Mouse (Mus musculus) midbrain, embryonic 13.5 days (tissue): ENCODE results near the gene Pdilt. TPM values are rescaled to one million over a fixed set of nuclear protein-coding genes. Genes with fewer than 3 reads are reported as not detected.

Experiments used
- ATAC-seq: fragments of 200-750 bp; cut with Nextera tagmentation; 2 replicates; pipeline ENCODE4 v1.8.0; 2017; ENCODE audit warnings: mild to moderate bottlenecking, moderate TSS enrichment, moderate library complexity
- H3K27ac ChIP-seq: fragments of 300-500 bp; sonication (generic); 2 replicates; pipeline ENCODE4 v1.5.1; 2015; ENCODE audit warnings: inconsistent platforms, mild to moderate bottlenecking, moderate library complexity
- H3K27me3 ChIP-seq: fragments of 300-500 bp; sonication (generic); 2 replicates; pipeline ENCODE4 v1.6.1; 2015; ENCODE audit warnings: mild to moderate bottlenecking, inconsistent platforms
- H3K36me3 ChIP-seq: fragments of 300-500 bp; sonication (generic); 2 replicates; pipeline ENCODE4 v1.6.1; 2015; ENCODE audit warnings: mild to moderate bottlenecking, inconsistent platforms
- H3K4me1 ChIP-seq: fragments of 300-500 bp; sonication (generic); replicated peaks from 2 replicates; pipeline ENCODE4 v1.6.1; 2015; ENCODE audit warnings: inconsistent platforms
- H3K4me2 ChIP-seq: fragments of 300-500 bp; sonication (generic); replicated peaks from 2 replicates; pipeline ENCODE4 v1.6.1; 2015; ENCODE audit warnings: moderate library complexity, mild to moderate bottlenecking, inconsistent platforms
- H3K4me3 ChIP-seq: fragments of 300-500 bp; sonication (generic); replicated peaks from 2 replicates; pipeline ENCODE4 v1.5.1; 2015; ENCODE audit warnings: mild to moderate bottlenecking, inconsistent platforms
- H3K9ac ChIP-seq: fragments of 300-500 bp; sonication (generic); replicated peaks from 2 replicates; pipeline ENCODE4 v1.6.1; 2015; ENCODE audit warnings: mild to moderate bottlenecking, inconsistent platforms
- H3K9me3 ChIP-seq: fragments of 300-500 bp; sonication (generic); 2 replicates; pipeline ENCODE4 v1.6.1; 2016; ENCODE audit warnings: mild to moderate bottlenecking, inconsistent platforms
- WGBS: fragments of 180-500 bp; shearing (Covaris S2); methylation state at CpG from one replicate; pipeline ENCODE4 v1.1.7; 2015; 5-methylcytosine and 5-hydroxymethylcytosine counted together
- polyA plus RNA-seq: library from polyadenylated mRNA; unstranded; fragments of >200 nt; fragmentation: Nextera tagmentation; extraction: Ambion mirVana; gene quantifications from 2 replicates; pipeline ENCODE4 v1.2.1, GENCODE M21; 2015

Gene Pdilt
- polyA plus RNA-seq, 1 experiment from 2014 or later = 0.12 TPM

DNA sequence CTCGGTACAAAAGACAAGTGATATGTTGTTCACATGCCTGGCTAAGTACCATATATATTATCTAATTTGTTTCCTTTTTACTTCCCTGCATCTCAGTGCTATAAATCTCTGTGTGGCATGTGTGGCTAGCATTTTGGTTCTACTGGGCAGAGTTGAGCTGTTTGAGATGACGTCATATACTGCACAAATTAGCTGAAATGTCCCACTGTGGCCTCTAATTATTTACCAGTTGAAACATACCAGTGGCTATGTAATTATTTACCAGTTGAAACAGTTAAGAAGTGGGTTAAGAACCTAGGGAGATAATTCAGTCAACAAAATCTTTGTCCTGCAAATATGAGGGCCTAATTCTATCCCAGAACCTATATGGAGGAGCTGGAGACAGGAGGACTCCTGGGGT lies 4.3 kb upstream of the Pdilt start:
- no peaks in the 10 kb centered on the region for H3K9me3 ChIP-seq
- no peaks in the 10 kb centered on the region for H3K27me3 ChIP-seq
- no peaks in the 10 kb centered on the region for H3K4me1 ChIP-seq
- WGBS = 81% methylated on average over 2 of the region's 2 CpGs
- H3K4me2 ChIP-seq = no peak overlapping the region
- no peak overlapping the region for H3K9ac ChIP-seq
- H3K27ac ChIP-seq = no peak overlapping the region
- H3K36me3 ChIP-seq = no peaks in the 10 kb centered on the region
- H3K4me3 ChIP-seq = no peak overlapping the region
- ATAC-seq = no peak

DNA sequence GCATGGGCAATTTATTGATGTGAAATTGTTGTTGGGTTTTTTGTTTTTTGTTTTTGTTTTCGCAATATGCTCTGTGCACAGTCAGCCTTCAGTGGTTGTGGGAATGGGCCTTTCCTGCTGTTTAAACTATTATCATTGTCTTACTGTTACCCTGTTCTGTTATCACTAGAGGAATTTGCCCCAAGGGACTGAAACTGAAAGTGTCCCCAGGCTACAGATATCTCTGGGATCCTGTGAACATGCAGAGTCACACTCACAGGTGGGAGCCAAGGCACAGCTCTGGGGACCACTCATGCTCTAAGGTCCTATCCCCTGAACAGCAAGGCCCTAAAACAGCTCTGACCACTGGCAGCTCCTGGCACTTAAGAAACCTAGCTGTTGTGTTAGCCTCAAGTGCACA lies 3.8 kb upstream of the Pdilt start:
- no peak overlapping the region for H3K4me2 ChIP-seq
- H3K27ac ChIP-seq = no peak overlapping the region
- no peaks in the 10 kb centered on the region for H3K36me3 ChIP-seq
- no peaks in the 10 kb centered on the region for H3K9me3 ChIP-seq
- no peak for ATAC-seq
- H3K4me1 ChIP-seq = no peaks in the 10 kb centered on the region
- no peaks in the 10 kb centered on the region for H3K27me3 ChIP-seq
- no peak overlapping the region for H3K4me3 ChIP-seq
- no peak overlapping the region for H3K9ac ChIP-seq
- 98% methylated on average over 1 of the region's 1 CpGs for whole genome bisulfite sequencing

DNA sequence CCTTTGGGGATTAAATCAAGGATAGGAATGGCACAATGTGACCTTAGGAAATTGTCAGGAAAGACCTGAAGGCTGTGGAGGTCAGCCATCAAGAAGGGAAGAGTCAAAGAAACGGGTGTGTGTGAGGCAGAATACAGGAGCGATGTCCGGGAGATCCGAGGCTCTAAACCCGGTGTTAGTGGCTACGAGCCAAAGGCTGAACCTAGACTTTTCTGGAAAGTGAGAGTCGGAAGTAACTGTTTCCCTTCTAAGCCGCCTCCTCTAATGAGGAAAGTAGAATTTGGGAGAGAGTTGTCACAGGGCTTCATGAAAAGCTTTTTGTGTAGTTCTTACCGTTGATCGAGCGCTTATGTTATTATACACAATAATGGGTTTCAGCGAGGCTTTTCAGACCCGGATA lies 3.2 kb upstream of the Pdilt start:
- Histone ChIP-seq H3K4me2 (no peak overlapping the region), H3K27ac (no peak overlapping the region), H3K36me3 (no peaks in the 10 kb centered on the region), H3K9me3 (no peaks in the 10 kb centered on the region), H3K9ac (0 out of 2 replicates have a peak overlapping the region, but pooled peaks have one; percentile 14), H3K4me1 (no peaks in the 10 kb centered on the region), H3K27me3 (no peaks in the 10 kb centered on the region), H3K4me3 (no peak overlapping the region)
- no peak for ATAC-seq
- 56% methylated on average over 13 of the region's 13 CpGs for WGBS

DNA sequence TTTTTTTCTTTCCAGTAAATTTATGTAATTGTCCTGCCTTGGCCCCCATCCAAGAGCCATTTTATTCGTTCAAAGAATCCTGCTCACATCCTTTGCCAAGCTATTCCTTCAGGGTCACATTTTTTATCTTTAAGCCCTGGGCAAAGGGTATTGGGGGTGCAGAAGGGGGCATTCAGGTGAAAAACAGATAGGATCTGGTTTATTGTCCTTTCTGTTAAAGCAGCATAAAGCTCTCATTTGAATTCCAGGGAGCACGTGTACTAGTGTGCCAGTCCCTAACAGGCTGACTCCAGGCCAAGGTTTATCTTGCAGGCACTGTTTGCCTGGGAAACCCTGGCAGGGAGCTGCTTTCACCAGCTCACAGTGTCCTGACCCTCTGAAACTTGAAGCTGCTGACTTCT lies 2.6 kb upstream of the Pdilt start:
- Histone ChIP-seq H3K4me3 (no peak overlapping the region), H3K9me3 (no peaks in the 10 kb centered on the region), H3K27me3 (no peaks in the 10 kb centered on the region), H3K36me3 (no peaks in the 10 kb centered on the region), H3K9ac (no peak overlapping the region), H3K27ac (no peak overlapping the region), H3K4me1 (no peaks in the 10 kb centered on the region), H3K4me2 (no peak overlapping the region)
- 37% methylated on average over 2 of the region's 2 CpGs for WGBS
- no peak for ATAC-seq

DNA sequence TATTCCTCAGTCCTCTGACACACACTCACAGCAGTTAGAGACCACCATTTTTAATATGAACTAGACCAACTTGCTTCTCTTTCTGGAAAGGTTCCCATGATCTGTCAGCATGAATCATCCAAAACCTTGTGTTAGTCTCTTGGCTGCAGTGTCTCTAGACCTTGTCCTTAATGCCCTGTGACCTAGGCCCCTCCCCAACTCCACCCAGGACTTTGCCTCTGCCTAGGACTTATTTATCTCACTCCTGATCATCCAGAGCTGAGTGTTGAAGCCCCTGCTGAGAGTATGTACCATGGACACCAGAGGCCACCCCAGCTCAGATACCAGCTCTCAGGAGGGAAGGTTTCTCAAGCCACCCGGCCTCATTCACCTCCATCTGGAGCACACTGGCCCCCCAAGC lies 904 bp downstream of the Pdilt start:
- H3K27ac ChIP-seq = no peak overlapping the region
- H3K27me3 ChIP-seq = no peaks in the 10 kb centered on the region
- H3K9me3 ChIP-seq = no peaks in the 10 kb centered on the region
- H3K36me3 ChIP-seq = no peaks in the 10 kb centered on the region
- no peak for ATAC-seq
- H3K4me1 ChIP-seq = no peaks in the 10 kb centered on the region
- H3K4me3 ChIP-seq = no peak overlapping the region
- whole genome bisulfite sequencing = 86% methylated on average over 1 of the region's 1 CpGs
- H3K9ac ChIP-seq = no peak overlapping the region
- no peak overlapping the region for H3K4me2 ChIP-seq

DNA sequence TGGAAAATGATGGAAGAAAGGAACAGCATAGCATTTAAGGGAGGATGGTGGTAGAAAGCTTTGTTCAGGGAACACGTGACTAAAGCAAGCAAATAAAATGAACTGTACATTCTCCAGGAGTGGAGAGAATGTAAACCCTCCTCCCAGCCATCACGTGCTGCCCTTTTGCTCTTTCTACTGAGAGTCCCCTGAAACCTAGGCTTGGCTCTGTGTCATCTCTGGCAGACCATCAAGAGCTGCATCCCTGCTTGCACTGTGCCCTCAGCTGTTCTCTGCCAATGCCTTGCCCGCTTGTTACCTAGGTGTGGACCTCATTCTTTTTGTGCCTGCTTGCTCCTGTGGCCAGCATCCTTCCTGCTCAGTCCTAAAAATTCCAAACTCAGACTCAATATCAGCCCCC lies 1.5 kb downstream of the Pdilt start:
- no peak for ATAC-seq
- Histone ChIP-seq H3K4me1 (no peaks in the 10 kb centered on the region), H3K27ac (no peak overlapping the region), H3K27me3 (no peaks in the 10 kb centered on the region), H3K4me2 (no peak overlapping the region), H3K9ac (no peak overlapping the region), H3K9me3 (no peaks in the 10 kb centered on the region), H3K4me3 (no peak overlapping the region), H3K36me3 (no peaks in the 10 kb centered on the region)
- 81% methylated on average over 3 of the region's 3 CpGs for WGBS

DNA sequence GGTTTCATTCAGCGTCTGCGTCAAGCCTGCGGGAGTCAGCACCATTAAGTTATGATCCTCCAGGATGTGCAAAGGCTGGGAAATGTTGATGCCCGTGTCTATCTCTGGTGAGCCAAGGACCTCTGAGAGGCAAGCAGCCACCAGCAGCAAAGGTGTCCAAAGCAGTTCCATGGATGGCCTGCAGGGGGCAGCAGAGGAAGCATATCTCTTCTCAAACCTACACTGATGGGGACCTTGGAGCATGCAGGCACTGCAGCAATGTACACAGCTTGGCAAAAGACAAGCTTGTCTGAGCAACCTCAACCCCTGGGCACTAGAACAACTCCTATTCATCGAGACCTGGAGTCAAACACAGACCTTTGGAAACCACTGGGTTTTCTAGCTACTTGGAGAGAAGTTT lies 3.6 kb downstream of the Pdilt start:
- H3K27ac ChIP-seq = no peak overlapping the region
- no peaks in the 10 kb centered on the region for H3K4me1 ChIP-seq
- H3K9me3 ChIP-seq = no peaks in the 10 kb centered on the region
- WGBS = 40% methylated on average over 5 of the region's 5 CpGs
- ATAC-seq = no peak
- no peak overlapping the region for H3K4me2 ChIP-seq
- H3K9ac ChIP-seq = no peak overlapping the region
- no peaks in the 10 kb centered on the region for H3K27me3 ChIP-seq
- H3K4me3 ChIP-seq = no peak overlapping the region
- no peaks in the 10 kb centered on the region for H3K36me3 ChIP-seq

DNA sequence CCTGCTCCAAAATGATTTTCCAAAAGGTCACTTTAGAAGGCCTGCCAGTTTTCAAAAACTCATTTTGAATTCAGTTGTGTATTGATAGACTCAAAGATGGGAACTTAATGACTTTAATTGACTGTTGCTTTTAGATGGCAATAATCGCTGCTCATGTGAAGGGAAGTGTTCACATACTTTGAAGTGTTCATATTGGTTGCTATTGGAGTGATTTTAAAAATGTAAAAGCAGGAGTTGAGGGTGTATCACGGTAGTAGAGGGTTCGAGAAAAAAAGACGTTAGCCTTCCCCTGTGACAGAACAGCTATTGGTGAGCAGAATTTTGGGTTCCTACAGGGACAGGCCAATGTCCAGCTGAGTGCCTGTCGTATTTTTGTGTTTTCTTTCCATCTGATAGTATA lies 4.1 kb downstream of the Pdilt start, which contains the start of gene Acsm5:
Acsm5 (plus strand) TSS at position 301 of the 400 bp plus-strand sequence.
- H3K27ac ChIP-seq = no peak within 1 kb of the TSS
- H3K4me1 ChIP-seq = no peaks in the 10 kb centered on the region
- 74% methylated on average over 5 of the region's 5 CpGs for WGBS
- H3K4me3 ChIP-seq = no peak within 1 kb of the TSS
- H3K9me3 ChIP-seq = no peaks in the 10 kb centered on the region
- no peak within 1 kb of the TSS for H3K4me2 ChIP-seq
- ATAC-seq = no peak
- H3K36me3 ChIP-seq = no peaks in the 10 kb centered on the region
- H3K27me3 ChIP-seq = no peaks in the 10 kb centered on the region
- H3K9ac ChIP-seq = no peak within 1 kb of the TSS

DNA sequence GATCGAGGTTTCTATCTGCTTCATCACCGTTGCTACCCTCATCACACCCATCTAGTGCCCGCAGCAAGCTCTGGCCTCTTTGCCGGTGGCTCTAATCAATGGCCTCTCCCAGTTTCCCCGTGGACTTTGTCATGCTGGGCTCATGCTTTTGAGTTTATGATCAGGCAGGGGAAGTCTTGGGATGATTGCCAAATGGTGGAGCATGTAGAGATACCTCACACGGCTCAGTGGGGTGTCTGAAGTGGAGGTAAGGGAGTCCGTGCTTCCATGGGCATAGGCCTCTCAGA lies 7.1 kb downstream of the Pdilt start:
- H3K27ac ChIP-seq = no peak overlapping the region
- 86% methylated on average over 7 of the region's 7 CpGs for WGBS
- no peak for ATAC-seq
- H3K4me2 ChIP-seq = no peak overlapping the region
- H3K4me1 ChIP-seq = no peaks in the 10 kb centered on the region
- H3K27me3 ChIP-seq = no peaks in the 10 kb centered on the region
- H3K9ac ChIP-seq = no peak overlapping the region
- H3K4me3 ChIP-seq = no peak overlapping the region
- no peaks in the 10 kb centered on the region for H3K9me3 ChIP-seq
- H3K36me3 ChIP-seq = no peaks in the 10 kb centered on the region

DNA sequence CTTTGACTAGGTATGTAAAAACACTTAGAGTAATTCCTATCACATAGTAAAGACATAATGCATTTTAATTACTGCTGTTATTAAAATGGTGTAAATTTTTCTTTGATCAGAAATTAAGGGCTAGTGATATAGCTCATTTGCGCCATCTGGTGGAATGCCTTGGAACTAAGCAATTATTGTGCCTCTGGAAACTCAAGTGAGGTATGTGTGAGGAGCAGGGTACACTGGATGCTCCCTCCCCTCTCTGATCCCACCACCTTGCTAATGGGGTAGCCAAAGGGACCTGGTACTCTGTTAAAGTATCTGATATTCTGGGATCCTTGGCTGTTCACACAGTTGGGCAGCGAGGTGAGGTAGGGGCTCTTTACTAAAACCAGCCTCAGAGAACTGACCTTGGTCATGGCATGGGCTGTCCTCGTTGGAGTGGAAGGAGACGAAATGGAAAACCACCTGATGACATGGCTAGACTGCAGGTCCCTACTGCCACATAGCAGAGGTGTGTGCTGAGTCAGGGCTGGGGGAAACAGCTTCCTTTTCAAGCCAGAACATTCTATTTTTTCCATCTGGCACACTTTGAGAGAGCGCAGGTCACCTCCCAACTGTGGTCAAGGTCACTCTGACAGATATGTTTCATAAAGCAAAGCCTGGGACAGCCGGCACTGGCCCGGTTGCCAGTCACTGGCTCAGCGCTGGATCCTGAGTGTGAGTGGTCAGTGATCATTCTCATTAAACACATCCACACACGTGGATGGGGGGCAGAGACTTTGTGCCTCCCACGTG lies 7.6 kb downstream of the Pdilt start:
- no peaks in the 10 kb centered on the region for H3K4me1 ChIP-seq
- no peak overlapping the region for H3K9ac ChIP-seq
- ATAC-seq = peak; percentile 56; the same call in 1 of the 2 replicates
- no peak overlapping the region for H3K27ac ChIP-seq
- H3K27me3 ChIP-seq = no peaks in the 10 kb centered on the region
- no peaks in the 10 kb centered on the region for H3K36me3 ChIP-seq
- no peaks in the 10 kb centered on the region for H3K9me3 ChIP-seq
- H3K4me3 ChIP-seq = no peak overlapping the region
- 71% methylated on average over 10 of the region's 10 CpGs for WGBS
- H3K4me2 ChIP-seq = no peak overlapping the region

DNA sequence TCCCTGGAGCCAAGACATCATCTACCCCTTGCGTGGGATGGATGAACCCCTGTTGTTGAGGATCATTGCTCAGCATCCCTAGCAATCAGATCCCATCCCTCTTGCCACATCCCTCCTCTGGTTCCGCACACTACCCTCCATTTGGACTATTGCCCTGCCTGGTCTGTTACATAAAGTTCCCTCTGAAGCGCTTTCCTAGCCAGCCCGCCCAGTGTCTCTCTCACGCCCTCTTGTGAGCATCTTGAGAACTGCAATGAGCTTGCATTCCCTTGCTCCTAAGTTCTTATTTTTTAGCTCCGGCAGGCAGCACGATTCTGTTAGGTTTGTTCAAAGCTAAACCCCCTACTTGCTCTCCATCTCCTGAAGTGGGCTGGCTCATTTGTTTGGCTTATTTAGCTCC lies 10.2 kb downstream of the Pdilt start:
- Histone ChIP-seq H3K27me3 (no peaks in the 10 kb centered on the region), H3K4me2 (no peak overlapping the region), H3K4me3 (no peak overlapping the region), H3K36me3 (no peaks in the 10 kb centered on the region), H3K27ac (no peak overlapping the region), H3K9ac (no peak overlapping the region), H3K9me3 (no peaks in the 10 kb centered on the region), H3K4me1 (no peaks in the 10 kb centered on the region)
- 29% methylated on average over 7 of the region's 7 CpGs for WGBS
- ATAC-seq = 0 out of 2 replicates have a peak, but pooled peaks have one; percentile 24

DNA sequence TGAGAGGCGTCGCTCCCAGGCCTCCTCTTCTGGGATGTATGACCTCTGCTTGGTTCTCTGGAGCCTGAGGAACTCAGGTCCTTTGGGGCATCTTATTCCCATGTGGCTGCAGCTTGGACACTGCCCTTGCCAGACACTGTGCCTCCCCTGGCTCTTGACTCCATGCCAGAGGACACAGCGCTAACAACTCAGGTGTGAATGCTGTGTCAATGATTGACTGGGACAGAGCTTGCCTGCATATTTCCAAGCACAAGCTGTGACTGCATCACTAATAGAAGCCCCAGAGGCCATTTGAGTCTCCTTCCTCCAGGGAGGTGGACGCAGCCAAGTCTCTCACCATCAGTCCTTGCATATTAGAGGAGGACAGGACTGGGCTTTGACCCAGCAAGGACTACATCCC lies 12.1 kb downstream of the Pdilt start:
- ATAC-seq = no peak
- 90% methylated on average over 4 of the region's 4 CpGs for WGBS
- no peaks in the 10 kb centered on the region for H3K27me3 ChIP-seq

More for the DNA sequence above, 12.1 kb downstream of the Pdilt start:
- no peak overlapping the region for H3K9ac ChIP-seq
- H3K27ac ChIP-seq = no peak overlapping the region
- H3K4me2 ChIP-seq = no peak overlapping the region
- no peaks in the 10 kb centered on the region for H3K9me3 ChIP-seq
- no peak overlapping the region for H3K4me3 ChIP-seq
- H3K36me3 ChIP-seq = no peaks in the 10 kb centered on the region
- no peaks in the 10 kb centered on the region for H3K4me1 ChIP-seq
